ENCODE assay signal across 28 mouse cellular contexts in the genomic region with DNA sequence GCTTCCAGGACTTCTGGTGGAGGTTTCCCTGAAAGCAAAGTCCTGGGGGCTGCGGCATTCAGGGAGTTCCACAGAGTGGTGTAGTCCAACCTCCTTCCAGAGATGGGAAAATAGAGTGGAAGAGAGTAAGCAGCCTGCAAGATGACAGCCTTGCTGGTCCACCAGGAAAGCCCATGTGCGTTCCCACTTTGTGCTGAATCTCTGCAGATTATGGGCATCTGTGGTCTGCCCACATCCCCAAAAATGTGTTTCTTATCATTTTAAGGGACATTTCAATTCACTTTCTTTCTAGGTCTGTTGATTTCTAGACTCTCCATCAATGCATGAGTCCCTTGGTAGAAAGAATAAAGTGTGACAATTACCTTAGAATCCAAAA. TPM values are rescaled to one million over a fixed set of nuclear protein-coding genes. Genes with fewer than 3 reads are reported as not detected.
A peak's percentile ranks its signal among the peaks of the same experiment; 100 is the strongest.
DNase-seq lines count a peak whose midpoint lies in the region; ATAC-seq and TF ChIP-seq lines count a peak whose summit lies in the region.
"Had no signal": no experiment of that assay in that cellular context is flagged by ENCODE, and none has a peak within 500 bp of the region (broad histone marks: within the 10 kb centered on the region; RNA-seq: fewer than 3 reads in every experiment).

No protein-coding gene starts in this region.

- ATAC-seq in heart, postnatal 0 days (ENCODE audit: insufficient read depth, low read depth), result no peak
- peak; percentile 8 for ATAC-seq in CD4-positive, CD25-positive, alpha-beta regulatory T cell, adult 4 months
- ATAC-seq: forebrain, embryonic 16.5 days; intestine, postnatal 0 days; liver, embryonic 12.5 days; liver, postnatal 0 days; midbrain, embryonic 16.5 days had no signal

- 73% methylated on average over 2 of the region's 2 CpGs for WGBS in heart, postnatal 0 days

- no peaks in the 10 kb centered on the region for H3K36me3 ChIP-seq in heart, postnatal 0 days (replicated peaks; ENCODE audit: control insufficient read depth, insufficient read depth, low read length)
- H3K36me3 ChIP-seq in myocyte (ENCODE audit: control insufficient read depth, insufficient read depth), result peaks cover 15% of the 10 kb centered on the region
- H3K36me3 ChIP-seq: embryonic facial prominence, embryonic 12.5 days; liver, embryonic 12.5 days; neural tube, embryonic 12.5 days had no signal

- no peaks in the 10 kb centered on the region for H3K27me3 ChIP-seq in heart, postnatal 0 days (ENCODE audit: control insufficient read depth, insufficient read depth, low read length)
- no peaks in the 10 kb centered on the region for H3K27me3 ChIP-seq in myocyte (ENCODE audit: control insufficient read depth, insufficient read depth, insufficient read length)
- H3K27me3 ChIP-seq: embryonic facial prominence, embryonic 12.5 days; liver, embryonic 12.5 days; neural tube, embryonic 12.5 days had no signal

- no peak overlapping the region for H3K4me2 ChIP-seq in heart, postnatal 0 days (ENCODE audit: low read depth, low read length)
- peak overlapping the region; percentile 62 for H3K4me2 ChIP-seq in myocyte (ENCODE audit: low read depth)
- H3K4me2 ChIP-seq: embryonic facial prominence, embryonic 12.5 days; hindbrain, embryonic 14.5 days; liver, embryonic 12.5 days; midbrain, embryonic 11.5 days; neural tube, embryonic 12.5 days had no signal

- H3K9me3 ChIP-seq in heart, postnatal 0 days (replicated peaks; ENCODE audit: control insufficient read depth, low read length), result no peaks in the 10 kb centered on the region
- H3K9me3 ChIP-seq: embryonic facial prominence, embryonic 12.5 days; liver, embryonic 12.5 days; neural tube, embryonic 12.5 days had no signal

- TF ChIP-seq EP300 in heart, postnatal 0 days (IDR thresholded peaks at IDR 0.05; ENCODE audit: low read depth), result no peak

- H3K79me2 ChIP-seq in myocyte (ENCODE audit: control insufficient read depth, insufficient read depth), result peaks cover 12% of the 10 kb centered on the region

- 0 out of 2 replicates have a peak overlapping the region, but pooled peaks have one; percentile 1 for H3K27ac ChIP-seq in heart, postnatal 0 days (ENCODE audit: low read depth)
- H3K27ac ChIP-seq: embryonic facial prominence, embryonic 12.5 days; heart, adult 2 months; hindbrain, embryonic 14.5 days; liver, embryonic 12.5 days; neural tube, embryonic 12.5 days had no signal

- TF ChIP-seq POLR2A in myocyte (IDR thresholded peaks at IDR 0.05; ENCODE audit: insufficient read length, low read depth), result no peak

- intact Hi-C loops in heart, postnatal 25 days (cut with DNase I), result no loop called here
- intact Hi-C loops in heart, postnatal 14 days (cut with DNase I), result no loop called here

- H3K9ac ChIP-seq in heart, postnatal 0 days (replicated peaks; ENCODE audit: low read depth, low read length), result no peak overlapping the region
- H3K9ac ChIP-seq: embryonic facial prominence, embryonic 12.5 days; hindbrain, embryonic 14.5 days; liver, embryonic 12.5 days; liver, postnatal 0 days; neural tube, embryonic 12.5 days had no signal

- no peak overlapping the region for H3ac ChIP-seq in myocyte (ENCODE audit: control insufficient read depth, insufficient read length)

- TF ChIP-seq CTCF in heart, postnatal 0 days (IDR thresholded peaks at IDR 0.05; ENCODE audit: low read depth), result no peak

- no peak overlapping the region for H3K4me3 ChIP-seq in heart, postnatal 0 days (ENCODE audit: low read depth, low read length)
- no peak overlapping the region for H3K4me3 ChIP-seq in myocyte
- H3K4me3 ChIP-seq: embryonic facial prominence, embryonic 12.5 days; heart, adult 2 months; liver, embryonic 12.5 days; neural tube, embryonic 12.5 days had no signal

- DNase-seq in heart, adult 11 months, result peak; percentile 66
- DNase-seq in heart, postnatal 25 days (ENCODE audit: low spot score), result no peak
- DNase-seq in heart, postnatal 0 days (ENCODE audit: low spot score), result no peak
- DNase-seq in heart, postnatal 14 days, result no peak
- no peak for DNase-seq in layer of hippocampus, postnatal 14 days (ENCODE audit: low spot score in 2 of 2)
- DNase-seq: adrenal gland, postnatal 14 days; cerebellum, adult 11 months; cerebellum, adult 9-10 months; cerebellum, postnatal 36 days; embryo, embryonic 11 days; gastrocnemius, postnatal 14 days; heart, postnatal 4 days; kidney, postnatal 25 days; left cerebral cortex, postnatal 4 days; liver, postnatal 0 days; lung, postnatal 36 days; right cerebral cortex, adult 18-20 months had no signal

- peaks cover 24% of the 10 kb centered on the region for H3K4me1 ChIP-seq in heart, postnatal 0 days (ENCODE audit: control insufficient read depth, insufficient read depth)
- H3K4me1 ChIP-seq: embryonic facial prominence, embryonic 12.5 days; liver, embryonic 12.5 days; neural tube, embryonic 12.5 days had no signal

TF ChIP-seq in myocyte, 11 proteins besides CTCF, POLR2A, EP300 and RAD21:
- TF ChIP-seq TCF12 (IDR thresholded peaks at IDR 0.05; ENCODE audit: insufficient read depth, poor library complexity, severe bottlenecking) (no peak), E2F4 (IDR thresholded peaks at IDR 0.05; ENCODE audit: insufficient read depth) (no peak), SRF (IDR thresholded peaks at IDR 0.05; ENCODE audit: control insufficient read depth, insufficient read length, low read depth) (no peak), CEBPB (IDR thresholded peaks at IDR 0.05; ENCODE audit: insufficient read depth, poor library complexity, severe bottlenecking) (no peak), MYOG (IDR thresholded peaks at IDR 0.05; ENCODE audit: control insufficient read depth in 1 of 3, insufficient read depth in 1 of 3, insufficient read length in 2 of 3, low read depth in 2 of 3) (no peak), TCF3 (IDR thresholded peaks at IDR 0.05; ENCODE audit: insufficient read length, low read depth) (no peak), POLR2AphosphoS2 (IDR thresholded peaks at IDR 0.05; ENCODE audit: insufficient read length, low read depth) (no peak), USF1 (IDR thresholded peaks at IDR 0.05; ENCODE audit: low read depth) (no peak), MYOD1 (IDR thresholded peaks at IDR 0.05; ENCODE audit: control insufficient read depth in 1 of 3, insufficient read length in 2 of 3, low read depth in 2 of 3) (no peak), REST (IDR thresholded peaks at IDR 0.05; ENCODE audit: insufficient read depth, insufficient read length) (no peak), MAX (IDR thresholded peaks at IDR 0.05; ENCODE audit: low read depth) (no peak)

RNA-seq across cellular contexts. Expression of gene Sytl2, which starts 52.2 kb away (rescaled TPM):
- total RNA-seq in heart, postnatal 25 days (2021), result 1 to 10 TPM; 2.5 to 3.2 TPM
- 4.6 and 7.0 TPM in 2 replicates for total RNA-seq in heart, postnatal 0 days (2014; rRNA removed; ENCODE audit: low replicate concordance)
- 8.0 and 8.7 TPM in 2 replicates for polyA plus RNA-seq in heart, postnatal 0 days (2015; fragmentation: Nextera tagmentation; extraction: Ambion mirVana)
- total RNA-seq in heart, postnatal 14 days (2021), result 1 to 10 TPM; 4.1 to 4.6 TPM
- 10 to 100 TPM; 46.9 to 47.7 TPM for polyA plus RNA-seq in CD4-positive, CD25-positive, alpha-beta regulatory T cell, adult 4 months (2017; shearing (Covaris generic))
- 21.2 TPM for polyA plus RNA-seq in myocyte (2012; fragmentation: generic; extraction: Trizol)
- 10 to 100 TPM; 36.6 to 45.3 TPM for total RNA-seq in layer of hippocampus, postnatal 14 days (2021)
